ENCODE assay signal across 10 mouse cellular contexts in the genomic region with DNA sequence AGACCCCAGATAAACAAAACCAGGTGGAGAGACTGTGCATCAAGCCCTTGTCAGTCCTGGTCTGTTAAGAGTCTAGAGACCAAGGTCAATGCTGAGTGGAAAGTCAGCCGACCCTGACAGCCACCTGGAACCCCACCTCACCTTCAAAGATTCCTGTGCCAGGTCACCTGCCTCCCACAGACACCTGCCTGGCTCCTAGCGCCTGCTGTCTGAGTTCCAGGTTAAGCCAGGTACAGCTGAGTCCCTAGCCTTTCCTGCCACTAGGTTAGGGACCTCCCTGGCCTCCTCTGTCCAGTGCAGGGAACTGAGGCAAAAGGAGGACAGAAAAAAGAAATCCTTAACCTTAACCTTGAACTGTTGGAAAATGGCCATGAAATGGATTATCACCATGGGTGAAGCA.
DNase-seq lines count a peak whose midpoint lies in the region; ATAC-seq and TF ChIP-seq lines count a peak whose summit lies in the region.
"Had no signal": no experiment of that assay in that cellular context is flagged by ENCODE, and none has a peak within 500 bp of the region (broad histone marks: within the 10 kb centered on the region; RNA-seq: fewer than 3 reads in every experiment).

No protein-coding gene starts in this region.

- H3K4me2 ChIP-seq in embryonic facial prominence, embryonic 13.5 days = no peak overlapping the region
- no peak overlapping the region for H3K4me2 ChIP-seq in forebrain, embryonic 15.5 days (replicated peaks)
- H3K4me2 ChIP-seq in midbrain, embryonic 15.5 days = no peak overlapping the region
- H3K4me2 ChIP-seq: liver, embryonic 12.5 days had no signal

- peaks cover 53% of the 10 kb centered on the region for H3K4me1 ChIP-seq in kidney, adult 2 months (ENCODE audit: control insufficient read depth, insufficient read depth, low read length)
- peaks cover 96% of the 10 kb centered on the region for H3K4me1 ChIP-seq in embryonic facial prominence, embryonic 13.5 days
- peaks cover 98% of the 10 kb centered on the region for H3K4me1 ChIP-seq in forebrain, embryonic 15.5 days
- peaks cover 99% of the 10 kb centered on the region for H3K4me1 ChIP-seq in midbrain, embryonic 15.5 days

- DNase-seq in kidney, adult 2 months = no peak
- DNase-seq in kidney, postnatal 36 days = no peak
- no peak for DNase-seq in spleen, postnatal 36 days (ENCODE audit: low spot score in 2 of 2)
- DNase-seq in MN1 (ENCODE audit: low spot score) = no peak
- no peak for DNase-seq in ovary, postnatal 36 days (ENCODE audit: low spot score)

- H3K27me3 ChIP-seq in kidney, adult 2 months (replicated peaks; ENCODE audit: control insufficient read depth, insufficient read depth, low read length) = no peaks in the 10 kb centered on the region
- H3K27me3 ChIP-seq in embryonic facial prominence, embryonic 13.5 days = no peaks in the 10 kb centered on the region
- H3K27me3 ChIP-seq in forebrain, embryonic 15.5 days = no peaks in the 10 kb centered on the region
- H3K27me3 ChIP-seq in midbrain, embryonic 15.5 days (replicated peaks) = no peaks in the 10 kb centered on the region
- H3K27me3 ChIP-seq: Patski had no signal

- no peak for TF ChIP-seq POLR2A in kidney, adult 2 months (IDR thresholded peaks at IDR 0.05; ENCODE audit: low read depth, low read length)

- no peak for ATAC-seq in embryonic facial prominence, embryonic 13.5 days (ENCODE audit: insufficient number of reproducible peaks, insufficient read depth, low FRiP score, low TSS enrichment, low read depth)
- no peak for ATAC-seq in forebrain, embryonic 15.5 days (replicated peaks)
- ATAC-seq in midbrain, embryonic 15.5 days (replicated peaks) = no peak
- ATAC-seq: liver, embryonic 12.5 days; Patski had no signal

- H3K36me3 ChIP-seq in kidney, adult 2 months (ENCODE audit: control insufficient read depth, insufficient read depth, low read length) = no peaks in the 10 kb centered on the region
- H3K36me3 ChIP-seq in embryonic facial prominence, embryonic 13.5 days = no peaks in the 10 kb centered on the region
- H3K36me3 ChIP-seq in forebrain, embryonic 15.5 days = no peaks in the 10 kb centered on the region
- no peaks in the 10 kb centered on the region for H3K36me3 ChIP-seq in midbrain, embryonic 15.5 days (replicated peaks)
- H3K36me3 ChIP-seq: liver, embryonic 12.5 days had no signal

- no peak overlapping the region for H3K9ac ChIP-seq in embryonic facial prominence, embryonic 13.5 days
- no peak overlapping the region; the same call in 1 of the 2 replicates for H3K9ac ChIP-seq in forebrain, embryonic 15.5 days (replicated peaks)
- no peak overlapping the region for H3K9ac ChIP-seq in midbrain, embryonic 15.5 days
- H3K9ac ChIP-seq: liver, embryonic 12.5 days had no signal

- peak overlapping the region; percentile 67 for H3K27ac ChIP-seq in kidney, adult 2 months (ENCODE audit: insufficient read depth, low read depth, low read length)
- H3K27ac ChIP-seq in embryonic facial prominence, embryonic 13.5 days = peak overlapping the region; percentile 98; the same call in 1 of the 2 replicates
- H3K27ac ChIP-seq in forebrain, embryonic 15.5 days (replicated peaks) = peak overlapping the region; percentile 98
- peak overlapping the region; percentile 96 for H3K27ac ChIP-seq in midbrain, embryonic 15.5 days
- H3K27ac ChIP-seq: liver, embryonic 12.5 days had no signal

- TF ChIP-seq CTCF in kidney, adult 2 months (conservative IDR thresholded peaks at IDR 0.05; ENCODE audit: insufficient read depth, insufficient read length, low read depth, low read length) = no peak

- no peak overlapping the region for H3K4me3 ChIP-seq in kidney, adult 2 months (ENCODE audit: insufficient read depth, low read depth, low read length)
- no peak overlapping the region for H3K4me3 ChIP-seq in embryonic facial prominence, embryonic 13.5 days
- no peak overlapping the region for H3K4me3 ChIP-seq in forebrain, embryonic 15.5 days
- H3K4me3 ChIP-seq in midbrain, embryonic 15.5 days = no peak overlapping the region
- H3K4me3 ChIP-seq: liver, embryonic 12.5 days had no signal

- H3K9me3 ChIP-seq in embryonic facial prominence, embryonic 13.5 days = no peaks in the 10 kb centered on the region
- no peaks in the 10 kb centered on the region for H3K9me3 ChIP-seq in forebrain, embryonic 15.5 days
- no peaks in the 10 kb centered on the region for H3K9me3 ChIP-seq in midbrain, embryonic 15.5 days
- H3K9me3 ChIP-seq: liver, embryonic 12.5 days had no signal

- 32% methylated on average over 2 of the region's 2 CpGs for WGBS in kidney, adult 2 months
- WGBS in embryonic facial prominence, embryonic 13.5 days = 52% methylated on average over 2 of the region's 2 CpGs
- WGBS in forebrain, embryonic 15.5 days = 72% methylated on average over 2 of the region's 2 CpGs
- WGBS in midbrain, embryonic 15.5 days = 79% methylated on average over 2 of the region's 2 CpGs
